Mouse (Mus musculus): ENCODE results near the gene Basp1. TPM values are rescaled to one million over a fixed set of nuclear protein-coding genes. Genes with fewer than 3 reads are reported as not detected.

Basp1 gene
- polyA plus RNA-seq, 1 experiment from 2014 or later = 2.0 TPM

DNA sequence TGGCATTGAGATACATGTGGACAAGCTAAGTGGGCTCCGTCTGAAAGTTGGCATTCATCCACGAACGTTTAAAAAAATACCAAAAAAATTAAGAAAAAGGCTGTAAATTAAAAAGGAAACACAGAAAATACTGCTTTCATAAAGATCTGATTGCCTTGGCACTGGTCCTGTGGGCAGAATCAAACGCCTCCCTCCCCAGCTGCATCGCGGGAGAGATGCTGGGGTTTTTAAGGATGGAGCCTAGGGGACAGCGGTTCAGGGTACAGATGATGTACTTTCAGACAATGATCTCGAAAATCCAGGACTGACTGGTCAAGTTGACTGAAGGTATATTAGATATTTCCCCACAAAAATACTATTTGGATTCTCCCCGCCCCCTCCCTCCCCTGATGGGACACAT, 49.9 kb downstream of the Basp1 start:
- WGBS (ENCODE audit: insufficient replicate concordance) = 70% methylated on average over 9 of the region's 9 CpGs
- Histone ChIP-seq H3K9ac (no peak overlapping the region), H3K36me3 (replicated peaks) (no peaks in the 10 kb centered on the region), H3K27ac (replicated peaks) (no peak overlapping the region), H3K9me3 (replicated peaks) (no peaks in the 10 kb centered on the region), H3K4me1 (replicated peaks) (no peaks in the 10 kb centered on the region), H3K4me2 (no peak overlapping the region), H3K27me3 (peaks cover 24% of the 10 kb centered on the region), H3K4me3 (replicated peaks) (no peak overlapping the region)
- no peak for ATAC-seq (ENCODE audit: insufficient read depth)

DNA sequence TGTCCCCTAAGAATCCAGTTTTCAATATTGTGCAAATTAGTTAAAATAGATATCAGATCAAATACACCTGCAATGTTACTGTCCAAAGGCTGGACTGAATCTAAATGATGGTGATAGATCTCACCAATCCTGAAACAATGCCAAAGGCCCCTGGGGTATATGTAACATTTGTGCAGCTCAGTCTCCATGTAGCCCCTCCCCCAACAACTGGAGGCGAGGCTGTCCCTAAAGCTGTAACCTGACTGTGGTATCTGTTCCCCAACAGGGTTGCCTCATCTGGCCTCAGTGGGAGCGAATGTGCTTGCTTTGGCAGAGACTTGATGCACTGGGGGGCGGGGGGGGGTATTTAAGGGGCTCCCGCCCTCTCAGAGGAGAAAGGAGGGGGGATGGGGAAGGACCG, 52.7 kb downstream of the Basp1 start:
- Histone ChIP-seq H3K36me3 (replicated peaks) (no peaks in the 10 kb centered on the region), H3K4me3 (replicated peaks) (no peak overlapping the region), H3K4me1 (replicated peaks) (no peaks in the 10 kb centered on the region), H3K9me3 (replicated peaks) (no peaks in the 10 kb centered on the region), H3K27ac (replicated peaks) (no peak overlapping the region), H3K27me3 (peaks cover 24% of the 10 kb centered on the region), H3K4me2 (no peak overlapping the region), H3K9ac (no peak overlapping the region)
- ATAC-seq (ENCODE audit: insufficient read depth) = no peak
- WGBS (ENCODE audit: insufficient replicate concordance) = 52% methylated on average over 5 of the region's 5 CpGs

DNA sequence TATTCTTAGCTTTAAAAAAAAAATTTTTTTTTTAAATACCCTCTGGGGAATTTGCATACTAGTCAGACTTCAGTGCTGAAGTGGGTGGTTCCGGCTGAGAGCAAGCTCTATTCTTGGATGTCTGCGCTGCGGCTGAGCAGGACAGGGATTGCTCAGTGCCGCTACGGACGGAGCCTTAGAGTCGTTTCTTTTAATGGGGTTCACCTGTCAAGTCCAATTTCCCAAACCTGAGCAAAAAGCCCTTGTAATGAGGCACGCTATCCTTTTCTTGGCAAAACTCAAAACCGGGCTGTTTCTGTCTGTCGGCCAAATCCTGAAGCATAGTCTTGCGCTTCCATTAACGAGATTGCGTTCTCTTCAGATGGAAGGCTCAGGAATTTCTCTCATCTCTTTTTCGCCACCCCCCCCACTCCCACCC, 54.9 kb downstream of the Basp1 start:
- Histone ChIP-seq H3K4me1 (replicated peaks) (no peaks in the 10 kb centered on the region), H3K36me3 (replicated peaks) (no peaks in the 10 kb centered on the region), H3K9me3 (replicated peaks) (no peaks in the 10 kb centered on the region), H3K9ac (no peak overlapping the region), H3K4me3 (replicated peaks) (no peak overlapping the region), H3K27ac (replicated peaks) (no peak overlapping the region), H3K4me2 (no peak overlapping the region), H3K27me3 (peaks cover 5% of the 10 kb centered on the region)
- ATAC-seq (ENCODE audit: insufficient read depth) = no peak
- 69% methylated on average over 14 of the region's 14 CpGs for WGBS (ENCODE audit: insufficient replicate concordance)

GRCm38 (mm10) chr15:25355339-25355738, 58.2 kb downstream of the Basp1 start:
- Histone ChIP-seq H3K9ac (no peak overlapping the region), H3K27me3 (no peaks in the 10 kb centered on the region), H3K9me3 (replicated peaks) (no peaks in the 10 kb centered on the region), H3K4me2 (no peak overlapping the region), H3K36me3 (replicated peaks) (no peaks in the 10 kb centered on the region), H3K4me1 (replicated peaks) (no peaks in the 10 kb centered on the region), H3K27ac (replicated peaks) (no peak overlapping the region), H3K4me3 (replicated peaks) (no peak overlapping the region)
- WGBS (ENCODE audit: insufficient replicate concordance) = 10% methylated on average over 5 of the region's 5 CpGs
- no peak for ATAC-seq (ENCODE audit: insufficient read depth)

DNA sequence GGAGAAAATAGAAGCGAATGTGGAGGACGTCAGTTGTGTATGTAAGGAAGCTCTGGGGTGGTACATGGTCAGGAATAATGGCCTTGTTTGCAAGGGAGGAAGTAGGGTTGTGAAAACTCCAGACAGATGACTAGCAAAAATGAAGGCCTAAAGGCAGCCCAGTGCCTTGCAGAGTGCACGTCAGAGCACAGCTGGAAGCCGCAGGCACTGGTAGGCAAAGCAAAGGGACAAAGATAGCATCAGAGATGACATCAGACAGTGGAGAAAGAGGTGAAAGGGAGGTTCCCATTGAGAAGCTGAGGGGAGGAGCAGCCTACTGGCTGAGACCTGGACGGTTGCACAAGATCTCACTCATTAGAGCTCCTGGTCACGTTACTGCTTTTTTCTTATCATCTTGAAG, 58.8 kb downstream of the Basp1 start:
- Histone ChIP-seq H3K4me2 (no peak overlapping the region), H3K27ac (replicated peaks) (no peak overlapping the region), H3K9me3 (replicated peaks) (no peaks in the 10 kb centered on the region), H3K36me3 (replicated peaks) (no peaks in the 10 kb centered on the region), H3K4me1 (replicated peaks) (no peaks in the 10 kb centered on the region), H3K9ac (no peak overlapping the region), H3K4me3 (replicated peaks) (no peak overlapping the region), H3K27me3 (no peaks in the 10 kb centered on the region)
- 19% methylated on average over 6 of the region's 6 CpGs for WGBS (ENCODE audit: insufficient replicate concordance)
- ATAC-seq (ENCODE audit: insufficient read depth) = peak; percentile 31; the same call in 1 of the 2 replicates

DNA sequence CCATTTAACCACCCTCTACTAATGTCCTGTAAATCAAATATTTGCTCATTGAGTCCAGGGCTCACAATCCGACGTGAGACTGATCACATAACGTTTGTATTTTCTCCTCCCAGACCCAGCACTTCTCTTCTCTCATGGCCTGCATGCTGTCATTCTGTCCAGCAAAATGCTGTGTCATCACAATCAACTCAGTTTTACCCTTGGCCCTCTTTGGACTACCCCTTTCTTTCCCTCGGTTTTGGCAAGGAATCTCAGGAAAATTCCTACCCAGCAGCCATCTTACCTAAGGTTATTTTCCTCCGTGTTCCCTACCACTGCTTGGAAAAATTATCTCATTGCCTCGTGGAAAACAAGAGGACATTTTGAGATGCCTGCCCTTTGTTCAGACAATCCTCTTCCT, 60.1 kb downstream of the Basp1 start:
- Histone ChIP-seq H3K4me2 (no peak overlapping the region), H3K9ac (no peak overlapping the region), H3K36me3 (replicated peaks) (no peaks in the 10 kb centered on the region), H3K27ac (replicated peaks) (no peak overlapping the region), H3K9me3 (replicated peaks) (no peaks in the 10 kb centered on the region), H3K27me3 (no peaks in the 10 kb centered on the region), H3K4me1 (replicated peaks) (no peaks in the 10 kb centered on the region), H3K4me3 (replicated peaks) (no peak overlapping the region)
- ATAC-seq (ENCODE audit: insufficient read depth) = no peak
- WGBS (ENCODE audit: insufficient replicate concordance) = 52% methylated on average over 6 of the region's 6 CpGs

DNA sequence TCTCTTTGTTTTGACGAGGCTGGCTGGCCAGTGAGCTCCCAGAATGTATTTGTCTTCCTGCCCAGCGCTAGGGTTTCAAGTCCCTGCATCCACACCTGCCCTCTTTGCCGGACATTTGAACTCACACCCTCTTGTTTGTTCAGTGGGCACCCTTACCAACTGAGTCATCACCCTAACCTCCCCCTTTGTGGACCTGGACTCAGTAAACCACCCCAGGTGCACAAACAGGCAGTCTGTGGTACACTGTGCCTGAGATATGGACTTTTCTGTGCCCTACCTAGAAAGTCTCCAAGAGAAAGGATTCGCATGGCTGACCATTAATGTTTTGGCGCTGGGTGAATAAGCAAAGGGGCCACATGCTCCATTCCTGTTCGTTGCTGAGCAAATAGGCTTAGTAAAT, 70.3 kb downstream of the Basp1 start:
- ATAC-seq (ENCODE audit: insufficient read depth) = no peak
- H3K9ac ChIP-seq = no peak overlapping the region
- WGBS (ENCODE audit: insufficient replicate concordance) = 57% methylated on average over 6 of the region's 6 CpGs
- H3K4me1 ChIP-seq (replicated peaks) = no peaks in the 10 kb centered on the region
- no peak overlapping the region for H3K27ac ChIP-seq (replicated peaks)
- H3K27me3 ChIP-seq = no peaks in the 10 kb centered on the region
- H3K9me3 ChIP-seq (replicated peaks) = no peaks in the 10 kb centered on the region
- no peaks in the 10 kb centered on the region for H3K36me3 ChIP-seq (replicated peaks)
- no peak overlapping the region for H3K4me3 ChIP-seq (replicated peaks)
- no peak overlapping the region for H3K4me2 ChIP-seq

- WGBS (ENCODE audit: insufficient replicate concordance) = 71% methylated on average over 11 of the region's 11 CpGs
- no peak overlapping the region for H3K27ac ChIP-seq (replicated peaks)
- ATAC-seq (ENCODE audit: insufficient read depth) = no peak
- no peak overlapping the region for H3K9ac ChIP-seq
- no peaks in the 10 kb centered on the region for H3K9me3 ChIP-seq (replicated peaks)
- no peak overlapping the region for H3K4me3 ChIP-seq (replicated peaks)
- H3K4me2 ChIP-seq = no peak overlapping the region
- H3K27me3 ChIP-seq = no peaks in the 10 kb centered on the region
- no peaks in the 10 kb centered on the region for H3K4me1 ChIP-seq (replicated peaks)
- H3K36me3 ChIP-seq (replicated peaks) = no peaks in the 10 kb centered on the region
Observed at GRCm38 (mm10) chr15:25335277-25335676, 78.3 kb downstream of the Basp1 start.

DNA sequence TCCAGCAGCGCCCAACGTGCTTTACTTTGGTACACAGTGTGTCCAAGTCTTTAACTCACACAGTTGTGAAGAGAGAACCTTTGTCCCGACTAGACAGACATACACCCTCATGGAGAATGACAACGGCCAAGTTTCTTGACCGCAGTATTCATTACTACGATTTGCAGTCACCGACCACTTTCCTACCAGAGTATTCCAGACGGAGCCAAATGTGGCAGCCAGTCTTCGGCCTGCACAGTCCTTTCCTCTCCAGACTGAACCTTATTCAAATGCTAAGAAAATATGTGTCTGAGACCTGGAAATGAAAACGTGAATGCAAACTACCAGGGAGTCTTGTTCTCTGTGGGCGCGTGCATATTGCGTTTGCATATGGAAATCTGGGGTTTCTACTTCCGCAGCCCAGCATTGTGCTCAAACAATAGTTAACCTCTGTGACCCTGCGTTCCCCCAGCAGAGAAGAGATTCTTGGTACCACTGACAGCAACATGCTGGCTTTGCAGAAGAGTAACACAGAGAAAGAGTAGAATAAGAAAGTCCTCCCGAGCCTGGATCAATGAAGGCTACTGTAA, 81.6 kb downstream of the Basp1 start:
- no peaks in the 10 kb centered on the region for H3K4me1 ChIP-seq (replicated peaks)
- no peak overlapping the region for H3K4me2 ChIP-seq
- WGBS (ENCODE audit: insufficient replicate concordance) = 59% methylated on average over 16 of the region's 16 CpGs
- H3K27me3 ChIP-seq = no peaks in the 10 kb centered on the region
- H3K9ac ChIP-seq = no peak overlapping the region
- no peak overlapping the region for H3K27ac ChIP-seq (replicated peaks)
- no peaks in the 10 kb centered on the region for H3K36me3 ChIP-seq (replicated peaks)
- no peak for ATAC-seq (ENCODE audit: insufficient read depth)
- no peak overlapping the region for H3K4me3 ChIP-seq (replicated peaks)
- H3K9me3 ChIP-seq (replicated peaks) = no peaks in the 10 kb centered on the region

DNA sequence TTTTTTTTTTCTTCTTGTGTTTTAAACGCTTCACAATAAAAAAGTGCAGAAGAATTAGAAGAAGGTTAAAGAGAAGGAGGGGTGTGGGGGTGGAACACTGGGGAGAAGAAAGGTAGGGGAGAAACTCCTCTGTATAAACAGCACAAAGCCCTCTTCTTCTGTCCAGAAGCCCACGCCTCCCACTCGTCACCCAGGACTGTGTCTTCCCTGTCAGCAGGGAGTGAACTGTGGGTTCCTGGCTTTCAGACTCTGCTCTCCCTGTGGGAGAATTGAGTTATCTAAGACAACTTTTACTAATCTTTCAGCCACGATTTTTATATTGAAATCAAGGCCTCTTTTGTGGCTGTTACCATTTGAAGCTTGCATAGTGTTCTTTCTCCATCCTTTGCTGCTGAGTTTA, 82.6 kb downstream of the Basp1 start:
- Histone ChIP-seq H3K9me3 (replicated peaks) (no peaks in the 10 kb centered on the region), H3K4me3 (replicated peaks) (no peak overlapping the region), H3K4me2 (no peak overlapping the region), H3K36me3 (replicated peaks) (no peaks in the 10 kb centered on the region), H3K27me3 (no peaks in the 10 kb centered on the region), H3K27ac (replicated peaks) (no peak overlapping the region), H3K4me1 (replicated peaks) (no peaks in the 10 kb centered on the region), H3K9ac (no peak overlapping the region)
- 59% methylated on average over 4 of the region's 4 CpGs for WGBS (ENCODE audit: insufficient replicate concordance)
- ATAC-seq (ENCODE audit: insufficient read depth) = no peak

GRCm38 (mm10) chr15:25322601-25323000, 91.0 kb downstream of the Basp1 start:
- Histone ChIP-seq H3K9me3 (replicated peaks) (no peaks in the 10 kb centered on the region), H3K4me2 (no peak overlapping the region), H3K9ac (no peak overlapping the region), H3K27me3 (no peaks in the 10 kb centered on the region), H3K36me3 (replicated peaks) (no peaks in the 10 kb centered on the region), H3K4me1 (replicated peaks) (no peaks in the 10 kb centered on the region), H3K27ac (replicated peaks) (no peak overlapping the region), H3K4me3 (replicated peaks) (no peak overlapping the region)
- no peak for ATAC-seq (ENCODE audit: insufficient read depth)
- WGBS (ENCODE audit: insufficient replicate concordance) = 43% methylated on average over 2 of the region's 2 CpGs

DNA sequence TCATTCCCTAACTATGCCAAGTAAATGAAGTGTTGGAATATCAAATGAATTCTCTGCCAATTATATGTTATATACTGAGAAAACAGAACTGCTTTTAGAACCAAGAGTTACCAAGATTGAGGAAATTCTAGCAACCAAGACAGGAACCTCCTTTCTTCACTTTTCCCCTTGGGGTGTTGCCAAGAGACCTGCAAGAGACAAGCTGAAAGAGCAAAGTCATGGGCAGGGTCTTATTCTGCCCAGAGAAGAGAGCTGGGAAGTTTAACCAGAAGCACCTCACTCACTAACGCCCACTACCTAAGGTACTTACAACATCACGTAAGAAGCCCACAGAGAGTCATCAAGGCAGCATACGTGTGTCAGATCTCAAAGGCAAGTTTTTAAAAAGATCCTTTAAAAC, 91.5 kb downstream of the Basp1 start:
- no peak overlapping the region for H3K4me3 ChIP-seq (replicated peaks)
- ATAC-seq (ENCODE audit: insufficient read depth) = no peak
- WGBS (ENCODE audit: insufficient replicate concordance) = 65% methylated on average over 3 of the region's 3 CpGs
- H3K36me3 ChIP-seq (replicated peaks) = no peaks in the 10 kb centered on the region
- H3K9me3 ChIP-seq (replicated peaks) = no peaks in the 10 kb centered on the region
- no peak overlapping the region for H3K27ac ChIP-seq (replicated peaks)
- no peak overlapping the region for H3K9ac ChIP-seq
- no peak overlapping the region for H3K4me2 ChIP-seq
- no peaks in the 10 kb centered on the region for H3K4me1 ChIP-seq (replicated peaks)
- H3K27me3 ChIP-seq = no peaks in the 10 kb centered on the region
